Mouse (Mus musculus): ENCODE measurements around the gene Fam107b.

The Fam107b gene

DNA sequence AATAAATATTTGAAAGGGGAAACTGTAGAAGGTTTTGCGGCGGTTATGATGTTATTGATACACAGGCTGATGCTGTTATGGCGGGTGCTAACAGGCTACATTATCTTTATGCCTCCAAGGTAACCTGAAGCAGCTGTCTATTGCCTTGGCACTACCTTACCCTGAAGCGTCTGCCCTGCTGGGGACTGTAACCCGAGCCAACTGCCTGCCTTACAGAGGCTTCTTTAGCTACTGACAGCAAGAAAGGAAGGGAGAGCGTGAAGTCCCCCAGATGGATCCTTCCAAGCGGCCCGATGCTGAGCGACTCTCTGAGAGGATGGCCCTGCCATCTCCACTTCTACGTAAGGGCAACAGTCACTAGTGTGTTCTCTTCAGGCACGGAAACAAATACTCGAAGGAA is at the start of gene Fam107b:
Fam107b (plus strand) TSS at position 303 of the 400 bp plus-strand sequence.
- DNase-seq (ENCODE audit: low spot score): no peak

DNA sequence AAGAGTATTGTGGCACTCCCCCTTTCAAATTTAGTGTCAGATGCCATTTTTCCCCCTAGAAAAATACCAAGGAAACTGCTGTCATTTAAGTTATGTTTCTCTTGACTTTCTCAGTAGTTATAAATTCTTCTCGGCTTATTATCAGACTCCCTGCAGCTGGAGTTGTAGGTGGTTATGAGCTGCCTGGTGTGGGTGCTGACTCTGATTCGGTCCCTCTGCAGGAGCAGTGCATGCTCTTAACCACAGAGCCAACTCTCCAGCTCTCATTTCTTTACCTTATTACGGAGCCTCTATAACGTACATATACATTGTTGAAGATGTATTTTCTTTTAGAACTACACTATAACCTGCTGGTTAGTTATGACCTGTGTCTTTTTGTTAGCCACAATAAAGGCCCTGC is 47.7 kb upstream of the Fam107b start:
- DNase-seq (ENCODE audit: low spot score): no peak

DNA sequence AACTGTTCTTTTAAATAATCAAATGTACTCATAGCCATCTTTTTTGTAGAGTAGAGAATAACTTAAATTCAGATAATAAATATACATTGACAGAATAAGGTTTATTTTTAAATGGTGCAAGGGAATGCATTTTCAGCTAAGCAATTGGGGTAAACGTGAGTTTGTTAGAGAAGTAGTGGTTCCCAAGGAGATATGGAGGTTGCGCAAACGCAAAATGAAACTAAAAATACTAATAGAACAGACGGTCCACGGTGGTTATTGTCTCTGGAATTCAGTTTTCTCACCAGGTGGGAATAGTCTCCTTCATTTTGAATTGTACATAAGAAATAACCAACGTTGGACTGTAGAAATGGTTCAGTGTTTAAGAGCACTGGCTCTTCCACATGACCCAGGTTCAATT is 44.0 kb upstream of the Fam107b start:
- no peak for DNase-seq (ENCODE audit: low spot score)

DNA sequence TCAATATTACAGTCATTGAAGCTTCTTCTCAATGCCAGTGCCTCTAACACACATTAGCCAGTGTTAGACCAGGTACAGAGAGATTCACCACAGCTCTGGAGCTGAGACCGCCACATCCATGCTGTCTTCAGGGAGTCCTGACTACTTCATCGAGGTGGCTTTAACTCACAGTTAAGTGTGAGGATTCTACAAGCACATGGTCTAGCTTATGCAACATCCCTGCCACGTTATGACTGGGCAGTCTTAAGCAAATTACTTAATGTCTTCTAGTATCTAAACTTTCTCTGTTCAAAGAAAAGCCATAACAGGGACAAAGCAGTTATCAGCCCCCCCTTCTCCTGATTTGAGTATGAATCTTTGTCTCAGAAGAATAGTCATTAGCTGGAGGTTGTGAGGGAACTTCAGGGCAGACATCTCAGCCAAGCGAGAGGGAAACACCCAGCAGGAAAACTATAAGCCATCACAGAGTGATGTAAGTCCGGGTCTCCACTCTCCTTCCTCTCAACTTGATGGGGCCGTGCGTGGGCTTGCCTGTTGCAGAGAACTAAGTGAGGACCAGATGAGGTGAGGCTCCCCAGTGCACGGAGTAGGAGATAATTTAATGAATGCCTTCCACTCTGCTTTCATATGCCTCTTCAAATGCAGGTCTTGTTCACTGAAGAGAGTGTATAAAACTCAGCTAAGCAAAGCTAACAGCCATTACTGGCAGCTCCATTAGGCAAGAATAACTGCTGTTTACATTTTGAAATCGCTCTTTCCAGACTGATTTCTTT is 28.8 kb upstream of the Fam107b start:
- no peak for DNase-seq (ENCODE audit: low spot score)

DNA sequence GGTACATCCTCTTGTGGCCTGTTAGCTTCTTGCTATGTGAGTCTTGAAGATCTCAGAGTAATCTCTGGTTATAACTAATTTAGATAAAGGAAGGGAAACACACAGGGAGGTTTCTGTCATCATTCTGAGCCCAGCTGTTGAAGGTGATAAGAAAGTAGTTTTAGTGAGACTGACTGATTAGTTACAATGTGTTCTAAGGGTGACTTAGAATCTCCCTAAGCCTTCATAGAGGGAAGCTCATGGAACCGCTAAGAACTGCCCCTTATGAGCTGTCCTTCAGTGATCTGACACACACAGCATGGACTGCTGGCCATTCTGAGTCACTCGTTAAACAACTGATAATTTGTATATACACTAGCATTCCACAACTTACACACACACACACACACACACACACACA is 24.2 kb upstream of the Fam107b start:
- no peak for DNase-seq (ENCODE audit: low spot score)

DNA sequence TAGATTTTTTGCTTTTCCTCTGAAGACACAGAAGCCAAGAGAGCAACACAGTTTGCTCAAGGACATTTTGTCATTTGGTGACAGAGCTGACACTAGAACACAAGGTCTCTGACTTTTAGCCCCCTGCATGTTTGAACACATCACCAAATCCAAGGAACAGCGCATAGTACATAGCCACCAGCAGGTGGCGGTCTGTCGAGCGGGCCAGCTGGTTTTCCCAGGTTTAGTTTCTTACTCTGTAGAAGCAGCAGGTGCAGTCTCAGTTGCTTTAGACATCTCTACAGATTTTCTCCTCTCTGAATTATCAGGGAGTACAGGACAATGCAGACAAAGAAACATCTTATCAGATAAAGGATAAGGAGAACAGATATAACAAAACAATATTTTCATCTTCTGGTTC is 23.7 kb upstream of the Fam107b start:
- DNase-seq (ENCODE audit: low spot score): peak; percentile 71

DNA sequence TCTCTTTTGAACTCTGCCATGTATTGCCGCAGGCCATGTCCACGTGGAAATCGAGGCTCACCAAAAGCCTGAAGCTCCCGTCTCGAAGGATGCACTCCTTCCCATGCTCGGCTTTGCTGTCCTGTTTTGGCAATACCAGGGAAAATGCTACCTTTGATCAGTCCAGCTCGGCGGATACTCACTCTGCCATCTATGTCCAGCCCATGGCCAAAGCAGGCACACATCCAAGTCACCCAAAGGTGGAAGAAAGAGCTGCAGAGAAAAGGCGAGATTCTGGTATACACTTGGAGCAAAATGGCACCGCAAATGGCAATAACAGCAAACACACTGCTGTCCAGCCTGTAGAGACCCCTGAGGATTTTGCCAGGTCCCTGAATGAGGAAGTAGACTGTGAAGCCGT is 318 bp downstream of the Fam107b start:
- DNase-seq (ENCODE audit: low spot score): no peak

DNA sequence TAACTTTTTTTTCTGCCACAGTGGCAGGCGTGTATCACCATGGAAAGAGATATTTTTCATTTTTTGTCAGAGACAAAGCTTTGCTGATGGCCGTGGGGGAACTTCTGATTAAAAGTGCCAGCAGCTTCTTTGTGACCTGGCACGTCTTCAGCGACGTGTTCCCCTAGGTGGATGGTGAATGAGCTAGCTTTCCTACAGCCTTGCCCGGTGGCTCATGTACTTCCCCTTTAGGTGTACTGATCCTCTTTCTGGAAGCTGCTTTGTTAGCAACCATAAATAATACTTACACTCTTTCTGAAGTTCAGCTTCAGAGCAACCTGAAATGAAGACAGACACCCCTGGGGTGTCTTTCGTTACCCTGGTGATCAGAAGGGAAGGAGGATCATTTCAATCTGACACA is 3.6 kb downstream of the Fam107b start:
- DNase-seq (ENCODE audit: low spot score): no peak

DNA sequence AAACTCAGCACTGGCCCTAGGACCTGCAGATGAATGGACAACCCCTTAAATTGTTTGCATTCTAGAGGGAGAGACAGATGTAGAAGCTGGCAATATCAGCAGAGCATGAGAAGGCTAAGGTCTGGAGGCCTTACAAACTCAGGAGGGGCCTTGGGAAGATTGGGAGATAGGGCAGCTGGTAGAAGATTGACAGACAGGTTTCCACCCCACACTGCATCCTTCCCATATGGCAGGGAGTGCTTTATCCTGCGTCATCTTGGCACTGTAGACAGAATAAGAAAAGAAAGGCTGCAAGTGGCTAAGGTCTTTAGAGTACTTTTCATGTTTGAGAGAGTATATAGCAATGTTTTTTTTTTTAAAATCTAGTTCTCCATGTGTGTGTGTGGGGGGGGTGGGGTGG is 4.9 kb downstream of the Fam107b start:
- DNase-seq (ENCODE audit: low spot score): no peak

DNA sequence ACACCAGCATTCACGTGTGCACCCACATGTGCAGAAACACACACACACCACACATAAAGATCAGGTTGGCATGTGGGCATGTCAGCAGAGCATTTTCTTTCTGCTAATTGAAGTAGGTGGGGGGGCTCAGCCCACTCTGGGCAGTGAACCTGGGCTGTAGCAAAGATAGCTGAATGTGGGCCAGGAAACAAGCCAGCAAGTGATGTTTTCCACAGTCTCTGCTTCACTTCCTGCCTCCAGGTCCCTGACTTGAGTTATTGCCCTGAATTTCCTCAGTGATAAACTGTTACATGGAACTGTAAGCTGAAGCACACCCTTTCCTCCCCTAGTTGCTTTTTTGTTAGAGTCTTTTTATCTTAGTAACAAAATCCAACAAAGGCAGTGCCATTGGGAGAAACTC is 6.1 kb downstream of the Fam107b start:
- no peak for DNase-seq (ENCODE audit: low spot score)

DNA sequence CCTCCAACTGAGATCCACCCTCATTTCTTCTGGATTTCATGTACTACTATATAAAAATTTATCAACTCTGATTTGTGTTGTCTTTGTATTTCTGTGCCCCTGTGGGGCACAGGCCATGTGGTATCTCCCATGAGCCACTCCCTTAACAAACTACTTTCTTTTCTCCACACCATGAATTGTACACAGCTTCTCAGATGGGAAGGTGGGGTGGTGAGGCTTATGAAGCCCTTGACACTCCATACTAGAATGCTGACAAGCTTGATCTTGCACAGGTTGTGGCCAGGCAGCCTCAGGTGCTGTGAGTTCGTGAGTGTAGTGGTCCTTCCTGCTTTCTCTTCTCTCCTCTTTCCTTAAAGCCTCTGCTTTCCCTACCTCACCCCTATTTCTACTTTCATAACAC is 6.9 kb downstream of the Fam107b start:
- no peak for DNase-seq (ENCODE audit: low spot score)

DNA sequence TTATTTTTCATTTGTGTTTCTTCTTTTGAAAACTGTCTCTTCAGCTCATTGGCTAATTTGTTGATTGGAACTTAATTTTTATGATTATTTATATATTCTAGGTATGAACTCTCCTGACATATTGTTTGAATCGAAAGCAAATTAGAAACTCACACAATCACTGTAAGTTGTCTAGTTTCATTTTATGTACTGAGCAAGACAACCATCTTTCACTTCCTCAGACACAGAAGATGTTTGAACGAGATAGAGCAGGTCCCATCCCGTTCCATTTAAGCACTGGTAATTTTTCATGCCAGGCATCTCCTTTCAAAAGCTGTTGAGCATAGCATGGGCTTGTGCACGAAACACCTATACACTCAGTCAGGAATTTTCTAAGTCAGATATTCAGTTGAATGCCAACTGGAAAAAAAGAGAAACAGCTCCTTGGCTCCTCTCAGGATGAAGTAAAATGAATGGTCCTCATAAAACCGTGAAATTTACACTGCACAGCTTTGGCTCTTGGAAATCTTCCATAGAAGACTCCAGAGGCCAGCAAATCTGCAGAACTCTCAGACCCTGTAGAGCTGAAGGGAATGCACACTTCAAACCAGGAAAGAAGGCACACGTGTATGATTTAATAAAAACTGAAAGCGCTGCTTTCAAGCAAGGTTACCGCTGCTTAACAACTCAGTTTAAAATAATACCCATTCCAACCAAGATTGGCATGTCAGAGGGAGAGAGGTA is 8.1 kb downstream of the Fam107b start:
- DNase-seq (ENCODE audit: low spot score): no peak

DNA sequence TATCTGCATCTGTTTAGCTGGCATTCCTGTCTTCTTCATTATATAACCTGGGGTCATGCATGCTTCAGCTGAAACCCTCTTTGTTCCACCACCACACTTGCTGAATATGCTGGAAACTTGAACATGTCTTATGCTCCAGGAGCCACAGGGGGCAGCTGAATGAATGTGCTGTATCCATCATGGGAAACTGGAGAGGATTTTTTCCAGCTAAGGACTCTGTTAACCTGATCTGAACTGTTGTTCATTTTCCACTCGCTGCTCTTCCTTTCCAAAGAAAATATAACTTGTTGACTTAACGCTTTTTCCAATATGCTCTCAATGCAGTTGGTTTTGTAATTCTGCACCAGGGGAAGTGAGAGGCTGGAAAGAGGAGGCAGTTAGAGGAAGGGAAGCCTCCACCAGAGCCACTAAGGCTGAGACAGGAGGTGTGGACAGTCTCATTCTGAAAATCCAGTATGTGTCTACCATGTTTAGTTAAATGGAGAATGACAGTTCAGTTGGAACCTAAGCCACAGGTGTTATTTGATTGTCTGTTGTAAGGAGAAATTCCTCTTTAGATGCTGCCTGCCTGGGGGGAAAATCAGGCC is 9.1 kb downstream of the Fam107b start:
- no peak for DNase-seq (ENCODE audit: low spot score)

DNA sequence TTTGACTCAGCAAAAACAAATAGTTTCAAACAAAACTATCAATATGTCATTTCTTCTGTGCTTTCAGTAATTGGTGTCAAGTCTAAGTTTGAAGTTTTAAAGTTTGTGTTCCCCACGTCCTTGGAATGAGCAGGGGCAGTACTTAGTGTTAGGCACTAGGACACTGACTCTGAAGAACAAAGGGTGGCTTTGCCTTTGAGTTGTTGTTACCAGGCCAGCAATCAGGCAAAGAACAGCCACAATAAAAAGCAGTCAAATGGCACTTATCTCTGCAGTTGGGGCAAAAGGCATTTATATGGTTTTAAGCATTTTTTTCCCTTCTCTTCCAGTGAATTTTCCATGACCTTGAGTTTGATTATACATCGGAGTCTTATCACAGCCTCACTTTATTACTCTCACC is 12.5 kb downstream of the Fam107b start:
- DNase-seq (ENCODE audit: low spot score): no peak

DNA sequence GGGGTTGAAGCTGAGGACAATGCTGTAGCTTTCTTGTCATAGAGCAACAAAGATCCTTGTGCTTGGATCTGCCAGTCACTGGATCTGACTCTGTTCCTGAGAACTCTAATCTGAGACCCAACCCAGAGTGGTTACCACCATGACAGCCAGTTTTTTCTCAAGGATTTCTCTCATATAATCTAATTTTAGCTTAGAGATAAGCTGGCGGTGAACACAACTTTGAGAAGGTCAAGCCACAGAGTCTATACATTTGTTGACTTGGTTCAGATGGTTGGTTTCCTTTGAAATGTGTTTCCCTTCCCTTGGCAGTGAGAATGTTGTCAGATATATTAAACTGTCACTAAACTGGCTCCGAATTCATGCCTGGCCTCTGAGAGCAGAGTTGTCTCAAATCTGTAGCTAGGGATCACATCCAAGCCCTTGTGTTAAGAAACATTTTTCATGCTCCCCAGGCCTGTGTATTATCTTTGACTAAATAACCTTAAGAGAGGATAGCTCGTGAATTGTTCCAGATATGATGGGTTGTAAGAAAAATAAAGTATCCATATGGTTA is 15.0 kb downstream of the Fam107b start:
- no peak for DNase-seq (ENCODE audit: low spot score)

DNA sequence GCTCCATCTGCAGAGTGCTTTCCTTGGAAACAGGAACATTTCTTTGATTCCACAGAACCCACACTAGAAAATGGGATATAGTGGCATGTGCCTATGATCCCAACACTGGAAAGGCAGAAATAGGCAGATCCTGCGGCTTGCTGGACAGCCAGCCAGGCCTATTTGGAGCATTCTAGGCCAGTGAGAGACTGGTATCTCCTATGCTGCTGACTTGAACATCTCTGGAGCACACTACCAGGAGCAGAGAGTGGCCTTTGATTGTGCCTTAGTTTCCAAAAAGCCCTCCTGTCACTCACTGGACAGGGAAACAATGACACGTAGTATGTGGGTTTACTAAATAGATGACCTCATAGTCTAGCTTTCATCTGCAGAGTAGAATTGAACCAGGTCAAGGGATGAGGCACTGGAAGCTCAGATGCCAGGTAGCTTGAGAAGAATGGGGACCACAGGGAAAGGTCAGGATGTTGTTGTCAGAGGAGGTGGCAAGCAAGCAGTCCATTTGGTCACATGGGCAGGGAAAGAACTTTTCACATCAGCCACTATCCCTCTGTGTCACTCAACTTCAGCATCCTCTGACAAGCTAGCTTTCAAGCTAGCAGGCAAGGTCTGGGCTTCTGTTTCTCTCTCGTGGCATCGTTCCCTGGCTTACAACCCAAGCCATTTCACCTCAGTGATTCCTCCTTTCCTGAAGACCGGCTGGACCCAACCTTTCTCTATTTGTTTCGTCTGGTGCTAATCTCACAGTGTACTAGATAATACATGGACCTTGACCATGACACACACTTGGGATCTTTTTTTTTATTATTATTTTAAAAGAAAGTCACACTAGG is 20.0 kb downstream of the Fam107b start:
- DNase-seq (ENCODE audit: low spot score): no peak

DNA sequence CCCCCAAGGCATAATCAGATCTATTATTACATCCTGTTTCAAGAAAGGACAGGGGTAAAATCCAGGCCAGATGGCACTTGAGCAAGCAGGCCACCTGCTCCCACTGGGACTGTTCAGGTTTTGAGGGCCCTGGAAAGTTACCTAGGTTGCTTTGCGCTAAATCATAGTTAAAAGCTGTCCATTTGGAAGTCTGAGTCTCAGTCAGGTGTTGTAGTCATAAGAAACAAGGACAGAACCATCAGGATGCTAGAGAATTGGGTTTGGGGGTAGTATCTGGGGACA is 20.6 kb downstream of the Fam107b start:
- DNase-seq (ENCODE audit: low spot score): no peak

DNA sequence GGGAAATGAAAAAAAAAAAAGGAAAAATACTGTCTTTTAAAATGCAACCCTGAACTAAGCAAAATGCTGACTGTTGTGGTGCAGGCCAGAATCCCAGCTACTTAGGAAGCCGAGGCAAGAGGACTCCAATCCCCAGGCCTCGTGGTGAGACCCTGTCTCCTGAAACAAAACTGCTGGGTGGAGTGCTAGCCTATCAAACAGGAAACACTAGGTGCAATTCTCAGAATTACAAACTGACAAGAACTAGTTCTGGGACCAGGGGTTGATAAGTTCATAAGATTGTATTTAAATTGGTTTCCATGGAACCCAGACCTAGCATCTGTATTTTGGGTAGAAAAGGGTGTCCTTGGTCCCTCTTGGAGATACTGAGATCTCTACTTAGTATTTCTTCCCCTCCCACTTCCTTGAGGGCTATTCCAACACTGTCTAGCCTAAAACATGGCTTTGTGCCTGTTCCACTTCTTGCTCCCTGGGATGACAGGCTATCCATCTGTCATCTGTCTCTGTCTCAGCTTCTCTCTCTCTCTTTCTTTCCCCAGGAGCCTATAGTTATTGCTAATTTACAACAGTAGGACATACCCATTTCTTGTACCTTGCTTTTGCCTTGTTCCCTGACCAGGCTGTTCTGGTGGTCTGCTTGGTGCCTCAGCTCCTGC is 24.5 kb downstream of the Fam107b start:
- no peak for DNase-seq (ENCODE audit: low spot score)

DNA sequence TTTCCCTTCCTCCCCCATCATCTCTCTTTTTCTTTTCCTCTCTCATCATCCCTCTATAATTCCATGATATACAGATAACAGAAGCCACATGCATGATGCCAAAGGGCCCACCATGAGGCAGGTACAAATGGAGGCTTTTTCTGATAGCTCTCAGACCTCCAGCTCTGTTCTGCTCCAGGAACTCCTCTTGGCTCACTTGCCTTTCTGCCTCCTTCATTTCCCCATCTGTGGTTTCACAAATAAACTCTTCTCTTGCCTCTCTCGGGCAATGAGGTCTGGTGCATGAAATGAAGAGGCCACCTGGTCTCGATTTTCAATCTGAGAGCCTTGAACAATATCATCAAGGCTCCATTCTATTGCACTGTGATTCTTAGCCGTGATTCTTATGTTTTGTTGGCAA is 30.1 kb downstream of the Fam107b start:
- no peak for DNase-seq (ENCODE audit: low spot score)

DNA sequence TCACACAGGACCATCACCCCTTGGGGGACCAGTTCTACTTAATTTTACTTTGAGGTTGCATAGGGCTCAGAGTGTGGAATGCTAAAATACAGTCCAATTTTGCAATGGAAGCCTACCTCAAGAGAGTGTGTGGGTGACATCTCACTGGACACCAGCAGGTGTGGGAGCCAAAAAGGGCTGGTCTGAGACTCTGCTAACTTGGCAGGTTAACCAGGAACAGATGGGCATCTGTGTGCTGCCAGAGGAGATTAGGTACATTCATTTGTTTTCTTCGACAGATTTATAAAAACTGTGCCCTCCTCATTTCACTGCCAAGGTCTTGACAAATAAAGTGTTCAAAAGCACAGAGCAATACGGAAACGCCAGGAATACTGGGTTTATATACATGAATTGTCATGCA is 32.3 kb downstream of the Fam107b start:
- DNase-seq (ENCODE audit: low spot score): no peak

DNA sequence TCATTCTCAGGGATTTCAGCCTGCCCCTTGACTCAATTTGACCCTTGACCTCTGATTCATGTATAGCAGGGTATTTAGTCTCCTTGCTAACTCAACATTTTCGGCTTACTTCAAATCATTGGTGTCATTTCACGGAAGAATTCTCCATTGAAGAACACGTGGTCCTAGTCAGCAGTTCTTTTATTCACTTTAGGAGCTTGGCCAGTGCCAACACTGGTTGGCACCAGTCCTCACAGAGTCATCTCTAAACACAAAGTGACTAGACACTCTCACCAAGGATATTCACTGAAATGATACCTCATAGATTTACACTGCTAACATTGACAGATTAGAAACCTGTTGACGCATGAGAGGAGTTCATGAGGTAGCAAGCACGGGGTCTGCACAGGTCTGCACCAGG is 32.9 kb downstream of the Fam107b start:
- no peak for DNase-seq (ENCODE audit: low spot score)

Data from embryo, embryonic 10 days (tissue).